Mouse (Mus musculus): ENCODE data around the gene Plk3. TPM values are rescaled to one million over a fixed set of nuclear protein-coding genes. Genes with fewer than 3 reads are reported as not detected.
"Not testable (repeated sequence)": the region's sequence is repeated elsewhere in the genome, so short reads cannot be mapped to it uniquely, and the experiment has no call there.

Plk3 gene
- 4.0 and 5.0 TPM in 2 replicates for polyA plus RNA-seq (2015; fragmentation: Nextera tagmentation; extraction: Ambion mirVana)

DNA sequence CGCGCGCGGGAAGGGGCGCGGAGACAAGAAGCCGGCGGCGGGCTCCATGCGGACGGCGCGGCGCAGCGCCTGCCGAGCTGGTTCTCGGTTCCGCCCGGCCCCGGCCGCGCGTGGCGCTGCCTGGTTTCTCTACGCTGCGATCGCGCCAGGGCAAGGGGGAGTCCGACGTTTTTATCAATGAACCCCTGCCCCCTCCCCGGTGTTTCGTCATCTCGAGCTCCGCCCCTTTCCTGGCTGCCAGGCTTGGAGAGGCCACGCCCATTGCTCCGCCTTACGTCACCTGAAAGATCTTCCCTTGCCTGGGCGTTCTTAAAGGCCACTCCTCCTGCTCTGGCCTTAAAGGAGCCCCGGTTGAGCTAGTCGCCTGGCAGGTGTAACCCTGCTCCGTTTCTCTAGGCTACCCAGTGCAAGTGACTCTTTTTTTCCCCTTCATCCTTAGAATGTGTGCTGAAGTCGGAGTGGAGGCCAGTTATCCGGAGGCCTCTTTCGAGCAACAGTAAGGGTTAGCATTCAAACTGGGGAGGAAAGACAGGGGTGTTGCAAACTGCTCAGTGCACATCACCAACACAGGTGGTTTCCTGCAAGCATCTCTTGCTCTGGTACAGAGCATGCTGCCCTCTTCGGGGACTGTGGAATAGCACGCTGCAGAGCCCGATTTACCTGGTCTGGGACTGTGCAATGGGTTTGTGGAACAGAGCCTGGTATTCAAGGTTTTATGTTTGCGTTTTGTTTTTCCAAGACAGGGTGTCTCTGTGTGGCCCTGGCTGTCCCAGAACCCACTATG is at the start of gene Plk3:
Plk3 (minus strand) TSS at position 147 of the 784 bp plus-strand sequence.
- Histone ChIP-seq H3K27ac (ENCODE audit: low read length) (0 out of 2 replicates have a peak within 1 kb of the TSS, but pooled peaks have one; percentile 9), H3K27me3 (replicated peaks; ENCODE audit: insufficient read depth, low read length) (no peaks in the 10 kb centered on the region), H3K4me2 (replicated peaks; ENCODE audit: low read depth, low read length) (peak within 1 kb of the TSS; percentile 99), H3K9ac (replicated peaks; ENCODE audit: low read depth) (peak within 1 kb of the TSS; percentile 78), H3K4me1 (ENCODE audit: insufficient read depth, low read depth, low read length) (peaks cover 3% of the 10 kb centered on the region), H3K9me3 (ENCODE audit: low read length) (no peaks in the 10 kb centered on the region), H3K4me3 (ENCODE audit: low read depth, low read length) (peak within 1 kb of the TSS; percentile 85), H3K36me3 (ENCODE audit: insufficient read depth, low read length) (no peaks in the 10 kb centered on the region)
- TF ChIP-seq CTCF (IDR thresholded peaks at IDR 0.05) (peak; percentile 30; the same call in 1 of the 2 replicates), EP300 (IDR thresholded peaks at IDR 0.05) (no peak)
- DNase-seq (ENCODE audit: low spot score) (peak; percentile 97), ATAC-seq (peak; percentile 88)
- 2% methylated on average over 38 of the region's 48 CpGs for WGBS

DNA sequence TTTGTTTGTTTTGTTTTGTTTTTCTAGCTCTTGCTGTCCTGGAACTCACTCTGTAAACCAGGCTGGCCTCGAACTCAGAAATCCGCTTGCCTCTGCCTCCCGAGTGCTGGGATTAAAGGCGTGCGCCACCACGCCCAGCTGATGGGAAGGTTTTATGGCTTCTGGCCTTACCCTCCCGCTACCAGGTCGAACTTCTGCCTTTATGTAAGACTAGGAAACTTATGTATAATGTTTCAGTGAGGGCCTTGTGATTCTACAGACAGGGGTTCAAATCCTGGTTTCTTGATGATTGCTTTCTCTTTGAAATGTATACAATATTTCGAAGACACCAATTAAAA is 49.0 kb upstream of the Plk3 start:
- peak; percentile 61 for ATAC-seq
- Histone ChIP-seq H3K9ac (replicated peaks; ENCODE audit: low read depth) (peak overlapping the region; percentile 32; the same call in 1 of the 2 replicates), H3K4me3 (ENCODE audit: low read depth, low read length) (peak overlapping the region; percentile 51), H3K4me2 (replicated peaks; ENCODE audit: low read depth, low read length) (peak overlapping the region; percentile 88)
- 11% methylated on average over 9 of the region's 9 CpGs for WGBS
- not testable (repeated sequence) for H3K4me1 ChIP-seq (ENCODE audit: insufficient read depth, low read depth, low read length); H3K27ac ChIP-seq (ENCODE audit: low read length); H3K27me3 ChIP-seq (replicated peaks; ENCODE audit: insufficient read depth, low read length); H3K9me3 ChIP-seq (ENCODE audit: low read length); H3K36me3 ChIP-seq (ENCODE audit: insufficient read depth, low read length)
- DNase-seq (ENCODE audit: low spot score): peak; percentile 39

DNA sequence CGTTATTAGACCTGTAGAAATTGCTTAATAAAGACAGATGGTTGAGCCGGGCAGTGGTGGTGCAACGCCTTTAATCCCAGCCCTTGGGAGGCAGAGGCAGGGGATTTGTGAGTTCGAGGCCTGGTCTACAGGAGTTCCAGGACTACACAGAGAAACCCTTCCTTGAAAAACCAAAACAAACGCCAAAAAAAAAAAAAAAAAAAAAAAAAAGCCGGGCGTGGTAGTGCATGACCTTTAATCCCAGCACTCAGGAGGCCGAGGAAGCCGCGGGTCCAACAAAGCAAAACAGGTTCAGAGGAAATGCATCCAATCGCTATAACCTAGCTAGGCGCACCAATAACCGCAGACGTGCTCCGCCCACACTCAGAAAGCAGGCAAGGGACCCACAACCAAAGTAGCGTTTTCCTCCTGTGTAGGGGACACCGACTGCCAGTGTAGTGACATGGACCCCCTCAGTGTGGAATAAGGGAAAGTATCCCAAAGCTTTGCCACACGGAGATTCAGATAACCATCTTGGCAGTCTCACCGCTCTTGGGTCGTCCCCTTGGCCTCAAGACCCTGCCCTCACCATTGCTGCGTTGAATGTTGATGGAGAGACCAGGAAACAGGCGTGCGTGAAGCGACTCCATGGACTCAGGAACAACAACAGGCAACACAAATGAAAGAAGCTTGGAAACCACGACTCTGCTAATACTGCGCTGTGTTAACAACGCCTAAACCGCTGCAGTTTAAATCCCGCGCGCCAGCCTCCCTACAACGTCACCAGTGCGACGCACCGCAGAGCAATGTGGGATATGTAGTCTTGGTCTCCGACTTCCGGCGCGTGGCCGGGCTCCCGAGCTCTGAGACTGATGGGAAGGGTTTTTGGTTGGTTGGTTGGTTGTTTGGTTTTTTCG is 48.3 kb upstream of the Plk3 start, which contains the start of gene Kif2c:
Kif2c (minus strand) TSS at position 777 of the 896 bp plus-strand sequence.
- Histone ChIP-seq H3K4me2 (replicated peaks; ENCODE audit: low read depth, low read length) (peak within 1 kb of the TSS; percentile 88), H3K4me3 (ENCODE audit: low read depth, low read length) (peak within 1 kb of the TSS; percentile 51), H3K9me3 (ENCODE audit: low read length) (no peaks in the 10 kb centered on the region), H3K27me3 (replicated peaks; ENCODE audit: insufficient read depth, low read length) (no peaks in the 10 kb centered on the region), H3K4me1 (ENCODE audit: insufficient read depth, low read depth, low read length) (peaks cover 6% of the 10 kb centered on the region; the same call in 1 of the 2 replicates), H3K27ac (ENCODE audit: low read length) (no peak within 1 kb of the TSS), H3K9ac (replicated peaks; ENCODE audit: low read depth) (peak within 1 kb of the TSS; percentile 32; the same call in 1 of the 2 replicates), H3K36me3 (ENCODE audit: insufficient read depth, low read length) (no peaks in the 10 kb centered on the region)
- peak; percentile 93 for DNase-seq (ENCODE audit: low spot score)
- TF ChIP-seq CTCF (IDR thresholded peaks at IDR 0.05) (no peak), EP300 (IDR thresholded peaks at IDR 0.05) (no peak)
- peak; percentile 100 for ATAC-seq
- under 1% methylated on average over 42 of the region's 42 CpGs for WGBS

DNA sequence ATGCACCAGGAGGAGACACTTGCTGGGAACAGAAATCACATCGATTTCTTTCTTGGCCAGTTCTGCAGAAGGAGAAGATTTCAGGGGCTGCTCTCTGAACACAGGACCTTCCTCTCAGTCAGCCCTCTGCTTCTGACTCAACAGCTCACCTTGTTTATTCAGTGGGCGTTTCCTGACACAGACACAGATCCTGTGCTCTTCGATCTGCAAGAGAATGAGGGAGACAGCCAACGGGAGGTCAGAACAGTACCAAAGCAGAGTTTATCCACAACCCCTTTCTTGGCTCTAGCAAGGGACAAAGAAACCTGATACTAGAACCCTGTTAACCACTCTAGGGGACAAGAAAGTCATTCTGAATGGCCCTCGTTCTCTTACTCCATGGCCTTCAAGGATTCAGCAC is 36.2 kb upstream of the Plk3 start:
- TF ChIP-seq CTCF (IDR thresholded peaks at IDR 0.05) (no peak), EP300 (IDR thresholded peaks at IDR 0.05) (no peak)
- Histone ChIP-seq H3K9me3 (ENCODE audit: low read length) (no peaks in the 10 kb centered on the region), H3K27ac (ENCODE audit: low read length) (no peak overlapping the region), H3K9ac (replicated peaks; ENCODE audit: low read depth) (no peak overlapping the region), H3K4me3 (ENCODE audit: low read depth, low read length) (no peak overlapping the region), H3K4me2 (replicated peaks; ENCODE audit: low read depth, low read length) (no peak overlapping the region), H3K36me3 (ENCODE audit: insufficient read depth, low read length) (peaks cover 4% of the 10 kb centered on the region; the same call in 1 of the 2 replicates), H3K27me3 (replicated peaks; ENCODE audit: insufficient read depth, low read length) (no peaks in the 10 kb centered on the region), H3K4me1 (ENCODE audit: insufficient read depth, low read depth, low read length) (no peaks in the 10 kb centered on the region)
- DNase-seq (ENCODE audit: low spot score) (no peak), ATAC-seq (no peak)
- WGBS: 78% methylated on average over 5 of the region's 5 CpGs

DNA sequence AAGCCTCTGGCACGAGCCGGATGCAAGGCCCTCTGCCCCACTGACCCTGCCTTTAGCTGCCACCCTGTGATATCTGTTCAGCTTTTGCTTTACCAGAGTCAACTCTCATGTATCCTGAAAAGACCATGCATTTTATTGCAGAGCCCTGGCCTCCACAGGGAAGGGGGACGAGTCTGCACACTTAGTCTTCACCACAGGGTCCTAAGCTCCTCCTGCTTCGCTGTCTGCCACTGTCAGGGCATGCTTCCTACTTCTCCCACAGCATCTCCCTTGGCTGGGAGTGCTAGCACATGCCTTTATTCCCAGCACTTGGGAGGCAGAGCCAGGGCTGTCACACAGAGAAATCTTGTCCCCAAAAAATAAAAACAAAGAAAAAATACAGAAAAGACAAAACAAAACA is 27.4 kb upstream of the Plk3 start:
- ATAC-seq (no peak), DNase-seq (ENCODE audit: low spot score) (no peak)
- no peak for TF ChIP-seq EP300 (IDR thresholded peaks at IDR 0.05)
- TF ChIP-seq CTCF (IDR thresholded peaks at IDR 0.05): no peak
- Histone ChIP-seq H3K9me3 (ENCODE audit: low read length) (no peaks in the 10 kb centered on the region), H3K9ac (replicated peaks; ENCODE audit: low read depth) (no peak overlapping the region), H3K4me2 (replicated peaks; ENCODE audit: low read depth, low read length) (no peak overlapping the region), H3K27ac (ENCODE audit: low read length) (no peak overlapping the region), H3K27me3 (replicated peaks; ENCODE audit: insufficient read depth, low read length) (no peaks in the 10 kb centered on the region), H3K36me3 (ENCODE audit: insufficient read depth, low read length) (no peaks in the 10 kb centered on the region), H3K4me3 (ENCODE audit: low read depth, low read length) (no peak overlapping the region), H3K4me1 (ENCODE audit: insufficient read depth, low read depth, low read length) (no peaks in the 10 kb centered on the region)
- WGBS: 76% methylated on average over 4 of the region's 4 CpGs

DNA sequence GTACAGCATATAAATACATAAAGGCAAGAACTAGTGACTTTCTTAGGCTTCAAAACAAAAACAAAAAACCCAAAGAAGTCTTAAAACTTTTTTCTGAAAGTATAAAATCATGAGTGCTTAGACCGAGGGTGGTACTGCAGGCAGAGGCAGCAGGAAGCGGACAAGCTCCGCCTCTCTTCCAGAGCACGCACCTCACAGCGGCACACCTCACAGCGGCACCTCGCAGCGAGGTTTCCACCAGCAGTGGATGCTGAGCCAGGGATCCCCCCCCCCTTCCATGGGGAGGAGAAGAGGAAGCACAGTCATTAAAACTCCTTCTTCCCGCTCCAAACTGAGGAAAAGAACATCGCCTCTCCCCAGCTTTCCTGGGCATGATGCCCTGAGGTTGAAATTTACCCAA is 25.9 kb upstream of the Plk3 start:
- H3K36me3 ChIP-seq (ENCODE audit: insufficient read depth, low read length): no peaks in the 10 kb centered on the region
- no peak for ATAC-seq
- no peaks in the 10 kb centered on the region for H3K9me3 ChIP-seq (ENCODE audit: low read length)
- H3K9ac ChIP-seq (replicated peaks; ENCODE audit: low read depth): no peak overlapping the region
- no peak overlapping the region for H3K4me2 ChIP-seq (replicated peaks; ENCODE audit: low read depth, low read length)
- no peak for DNase-seq (ENCODE audit: low spot score)
- no peaks in the 10 kb centered on the region for H3K4me1 ChIP-seq (ENCODE audit: insufficient read depth, low read depth, low read length)
- 68% methylated on average over 10 of the region's 10 CpGs for WGBS
- H3K4me3 ChIP-seq (ENCODE audit: low read depth, low read length): no peak overlapping the region
- TF ChIP-seq EP300 (IDR thresholded peaks at IDR 0.05) (no peak), CTCF (IDR thresholded peaks at IDR 0.05) (no peak)
- no peaks in the 10 kb centered on the region for H3K27me3 ChIP-seq (replicated peaks; ENCODE audit: insufficient read depth, low read length)
- H3K27ac ChIP-seq (ENCODE audit: low read length): no peak overlapping the region

All from lung, postnatal 0 days (tissue).